Mouse (Mus musculus) lung, postnatal 0 days (tissue): ENCODE measurements at regions not wholly inside any gene's neighbourhood (a gene's known extent, or its start where the extent isn't known, plus 50 kb on each side); places are given as distances from the start of the nearest gene placed in this dataset.

Experiments
- CTCF ChIP-seq: IDR thresholded peaks from 2 replicates; pipeline ENCODE4 v1.5.1; 2016; ENCODE audit warnings: antibody characterized with exemption, mild to moderate bottlenecking
- EP300 ChIP-seq: IDR thresholded peaks from 2 replicates; pipeline ENCODE4 v1.6.1; 2016; ENCODE audit warnings: antibody characterized with exemption, mild to moderate bottlenecking, control low read depth

GRCm38 (mm10) chr5:12970987-12971386 is 154.2 kb upstream of the Sema3a start:
- TF ChIP-seq EP300 (no peak), CTCF (no peak)
